Mouse (Mus musculus) brain, embryonic 18.5 days (tissue): ENCODE results near the gene Mthfr.

Experiments
- DNase-seq: peaks from one replicate; pipeline ENCODE4 v3.0.0-alpha.2; 2012; ENCODE audit warnings: low read depth, low spot score

Gene Mthfr

GRCm38 (mm10) chr4:148038600-148039253, at the start of gene Mthfr, which contains the start of gene Clcn6:
Mthfr (plus strand) TSS chr4:148039077.
Clcn6 (minus strand) TSS chr4:148038821.
- peak; percentile 98 for DNase-seq

- no peak for DNase-seq
Measured at GRCm38 (mm10) chr4:147993571-147994095, 45.2 kb upstream of the Mthfr start.

GRCm38 (mm10) chr4:147995311-147995710, 43.6 kb upstream of the Mthfr start:
- DNase-seq, result no peak

DNA sequence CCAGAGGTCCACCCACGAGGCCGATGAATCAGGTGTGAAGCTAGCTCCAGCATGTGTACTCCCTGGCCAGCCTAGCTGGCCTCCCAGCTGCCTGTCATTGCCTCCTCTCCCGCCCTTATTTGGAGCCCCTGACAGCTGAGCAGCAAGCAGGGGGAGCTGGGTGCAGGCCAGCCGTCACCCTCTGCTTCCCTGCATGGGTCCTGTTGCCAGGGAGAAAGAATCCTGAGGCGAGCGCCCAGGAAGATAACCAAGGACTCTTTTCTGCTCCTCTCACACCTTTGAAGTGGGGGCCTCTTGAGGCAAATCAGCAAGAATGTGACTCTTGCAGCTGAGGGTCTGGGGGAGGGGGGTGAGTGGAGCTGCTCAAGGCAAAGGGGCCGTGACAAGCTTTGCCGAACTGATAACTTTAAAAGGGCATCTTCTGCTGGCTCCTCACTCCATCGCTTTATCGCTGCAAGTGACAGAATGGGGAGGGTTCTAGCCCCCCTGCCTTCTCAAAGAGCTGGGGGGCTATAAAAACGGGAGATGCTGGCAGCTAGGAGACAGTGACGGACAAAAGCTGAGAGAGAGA, 38.6 kb upstream of the Mthfr start, which contains the start of gene Nppa:
Nppa (plus strand) TSS at position 521 of the 571 bp plus-strand sequence.
- DNase-seq, result no peak

DNA sequence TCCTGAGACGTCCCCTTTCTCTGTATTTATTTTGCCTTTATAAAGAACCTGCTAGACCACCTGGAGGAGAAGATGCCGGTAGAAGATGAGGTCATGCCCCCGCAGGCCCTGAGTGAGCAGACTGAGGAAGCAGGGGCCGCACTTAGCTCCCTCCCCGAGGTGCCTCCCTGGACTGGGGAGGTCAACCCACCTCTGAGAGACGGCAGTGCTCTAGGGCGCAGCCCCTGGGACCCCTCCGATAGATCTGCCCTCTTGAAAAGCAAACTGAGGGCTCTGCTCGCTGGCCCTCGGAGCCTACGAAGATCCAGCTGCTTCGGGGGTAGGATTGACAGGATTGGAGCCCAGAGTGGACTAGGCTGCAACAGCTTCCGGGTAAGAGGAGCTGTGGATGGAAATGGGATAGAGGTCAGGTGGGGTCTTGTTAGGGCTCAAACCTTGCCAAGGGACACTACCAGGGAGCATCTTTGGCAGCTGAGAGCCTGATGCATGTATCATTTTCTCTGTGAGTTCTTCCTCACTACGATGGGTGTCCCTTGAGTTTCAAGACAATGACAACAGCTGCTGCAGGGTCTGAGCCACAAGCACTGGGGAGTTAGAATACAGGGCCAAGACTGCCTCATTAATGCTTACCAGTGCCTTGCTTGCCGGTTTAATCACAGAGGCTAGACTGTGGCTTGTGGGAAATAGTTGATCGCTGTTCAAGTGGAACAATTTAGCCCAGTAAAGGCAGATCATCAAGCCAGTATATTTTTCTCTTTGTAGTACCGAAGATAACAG, 37.7 kb upstream of the Mthfr start:
- no peak for DNase-seq

GRCm38 (mm10) chr4:148001866-148002265, 37.0 kb upstream of the Mthfr start:
- no peak for DNase-seq

DNA sequence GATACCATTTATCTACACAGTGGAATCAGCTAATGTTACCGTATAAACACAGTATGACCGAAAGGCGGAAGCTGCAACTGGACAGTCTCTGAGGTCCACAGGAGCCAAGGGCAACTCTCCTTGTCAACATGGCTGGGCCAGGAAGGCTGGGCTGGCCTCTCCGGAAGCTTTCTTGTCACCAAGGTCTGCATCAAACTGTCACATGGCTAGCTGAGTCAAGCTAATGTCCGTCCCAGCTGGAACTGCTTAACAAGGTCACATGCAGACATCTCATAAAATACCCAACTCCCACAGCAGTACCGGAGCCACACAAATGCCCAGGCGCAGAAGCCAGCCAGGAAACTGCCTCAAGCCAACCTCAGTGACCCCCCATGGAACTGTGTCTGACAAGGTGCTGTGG, 34.5 kb upstream of the Mthfr start:
- DNase-seq, result no peak

GRCm38 (mm10) chr4:148008412-148008811, 30.5 kb upstream of the Mthfr start:
- DNase-seq, result no peak

DNA sequence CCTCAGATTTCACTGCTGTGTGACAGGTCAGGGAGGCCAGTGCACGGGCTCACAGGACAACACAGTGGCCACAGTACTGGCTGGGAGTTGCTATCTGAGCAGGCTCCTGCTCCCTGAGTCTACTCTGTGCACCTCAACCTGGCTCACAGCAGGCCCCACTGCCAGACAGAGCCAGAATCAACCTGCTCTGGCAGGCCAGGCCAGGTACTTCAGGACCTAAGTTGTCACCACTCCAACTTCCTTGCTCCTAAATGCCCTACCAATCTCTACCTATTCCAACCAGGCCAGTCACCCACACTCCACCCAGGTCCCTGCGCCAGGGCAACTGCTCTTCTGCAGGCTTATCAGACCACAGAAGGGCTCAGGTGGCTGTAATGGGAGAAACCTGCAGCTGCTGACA, 29.2 kb upstream of the Mthfr start:
- DNase-seq, result no peak

DNA sequence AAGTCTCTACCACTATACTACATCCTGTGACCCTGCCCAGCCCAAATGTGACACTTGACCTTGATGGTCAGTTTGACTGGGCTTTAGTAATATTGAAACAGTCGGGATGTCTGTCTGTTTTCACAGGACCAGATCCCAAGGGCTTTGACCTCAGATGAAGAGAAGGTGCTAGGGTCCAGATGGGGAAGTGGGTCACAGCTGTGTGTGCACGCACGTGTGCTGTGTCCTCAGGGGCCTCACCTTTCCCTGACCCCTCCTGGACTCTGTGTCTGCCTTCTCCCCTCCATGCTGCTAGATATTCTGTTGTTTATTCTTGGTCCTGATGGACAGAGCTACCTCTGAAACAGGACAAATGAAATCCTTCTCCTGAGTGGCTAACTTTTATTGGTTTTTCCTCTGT, 27.5 kb upstream of the Mthfr start:
- DNase-seq, result no peak

DNA sequence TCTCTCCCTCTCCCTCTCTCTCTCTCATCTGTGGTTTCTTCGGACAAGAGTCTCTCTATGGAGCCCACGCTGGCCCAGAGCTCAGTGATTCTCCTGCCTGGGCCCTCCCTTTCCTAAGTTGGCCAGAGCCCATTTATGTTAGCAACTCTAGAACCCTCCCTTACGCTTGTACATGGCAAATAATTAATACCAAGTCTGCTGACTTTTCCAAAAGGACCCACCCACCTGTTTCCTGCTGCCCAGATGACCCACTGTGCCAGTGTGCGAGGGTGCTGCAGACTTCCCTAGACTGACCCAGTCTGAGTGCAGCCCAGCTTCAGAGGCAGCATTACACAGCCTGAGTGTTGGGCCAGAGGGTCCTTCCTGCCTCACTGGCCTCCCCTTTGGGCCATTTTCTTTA, 26.7 kb upstream of the Mthfr start:
- DNase-seq, result no peak

DNA sequence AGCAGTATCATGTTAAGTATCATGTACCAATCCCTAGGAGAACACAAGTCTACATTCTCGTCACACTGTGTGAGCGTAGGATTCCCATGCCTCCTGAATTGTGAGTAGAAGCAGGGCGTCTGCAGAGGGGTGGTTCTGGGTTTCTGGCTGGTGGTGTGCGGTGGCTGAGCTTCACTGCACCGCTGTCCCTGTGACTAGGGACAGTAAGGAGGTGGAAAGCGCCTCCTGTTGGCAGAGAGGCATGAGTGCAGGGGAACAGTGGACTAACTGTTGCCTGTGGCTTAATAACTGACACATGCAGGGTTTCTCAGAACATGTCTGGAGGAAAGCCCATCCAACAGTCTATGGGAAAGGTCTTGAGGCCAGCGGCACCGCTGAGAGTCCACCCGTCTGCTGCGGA, 23.5 kb upstream of the Mthfr start:
- no peak for DNase-seq

- no peak for DNase-seq
Measured at GRCm38 (mm10) chr4:148016981-148017380, 21.9 kb upstream of the Mthfr start.

DNA sequence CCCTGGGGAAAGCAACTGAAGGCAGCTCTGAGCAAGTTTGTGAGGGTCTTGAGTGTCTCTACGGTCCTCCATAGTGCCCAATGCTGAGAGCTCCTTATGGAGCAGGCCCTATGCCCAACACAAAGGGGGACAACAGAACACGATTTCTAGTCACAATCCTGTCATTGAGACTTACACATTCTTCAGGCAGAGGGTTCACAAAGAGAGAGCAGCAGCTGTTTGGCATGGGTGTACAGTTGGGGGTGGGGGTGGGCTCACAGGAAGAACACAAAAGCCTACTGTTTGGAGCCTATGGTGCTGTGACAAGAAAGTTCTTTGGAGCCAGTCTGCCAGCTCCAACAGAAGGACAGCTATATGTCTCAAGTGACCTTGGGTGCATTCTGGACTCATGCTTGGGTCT, 20.5 kb upstream of the Mthfr start:
- no peak for DNase-seq

GRCm38 (mm10) chr4:148024003-148024402, 14.9 kb upstream of the Mthfr start:
- DNase-seq, result no peak

DNA sequence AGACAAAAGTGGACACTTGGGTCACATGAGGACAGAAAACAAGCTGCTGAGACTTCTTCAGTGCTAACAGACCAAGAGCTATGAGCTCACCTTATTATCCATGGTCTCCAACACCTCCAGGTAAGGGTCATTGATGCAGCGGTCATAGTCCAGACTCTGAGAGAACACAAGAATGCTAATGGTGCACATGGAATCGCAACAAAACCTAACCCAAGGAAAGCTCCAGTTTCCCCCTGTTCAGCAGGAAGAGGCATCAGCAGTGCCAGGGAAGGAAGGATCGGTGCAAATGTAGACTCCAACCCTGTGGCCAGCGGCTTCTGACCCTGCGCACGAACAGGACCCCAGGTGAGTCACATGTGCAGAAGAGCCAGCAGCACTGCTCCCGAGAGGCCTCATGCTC, 9.6 kb upstream of the Mthfr start:
- DNase-seq, result no peak

- no peak for DNase-seq
Measured at GRCm38 (mm10) chr4:148030506-148030905, 8.4 kb upstream of the Mthfr start.

GRCm38 (mm10) chr4:148033858-148034410, 4.9 kb upstream of the Mthfr start:
- DNase-seq, result no peak

GRCm38 (mm10) chr4:148035440-148035839, 3.4 kb upstream of the Mthfr start:
- no peak for DNase-seq

DNA sequence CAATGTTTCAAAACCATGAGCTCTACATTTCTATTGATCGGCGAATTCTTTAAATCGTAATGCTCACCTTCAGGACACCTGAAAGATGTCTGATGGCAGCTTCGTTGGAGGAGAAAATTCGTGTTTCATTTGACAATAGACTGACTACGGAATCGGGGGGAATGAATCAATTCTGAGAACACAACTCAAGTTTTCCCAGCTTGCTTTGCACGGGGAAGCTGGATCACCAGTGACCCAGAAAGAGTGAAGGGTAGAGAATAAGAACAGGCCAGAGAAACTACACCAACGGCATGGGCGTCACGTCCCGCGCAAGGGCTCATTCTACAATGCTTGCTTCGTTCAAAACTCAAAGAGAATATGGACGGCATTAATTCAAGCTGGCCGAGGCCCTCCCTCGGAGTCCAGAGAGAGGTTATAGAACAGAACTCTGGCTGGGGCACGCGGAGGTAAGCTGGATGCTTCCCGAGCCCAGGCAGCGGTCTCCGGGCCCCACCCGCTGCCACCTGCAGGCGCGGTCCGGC, 738 bp upstream of the Mthfr start:
- DNase-seq, result no peak

DNA sequence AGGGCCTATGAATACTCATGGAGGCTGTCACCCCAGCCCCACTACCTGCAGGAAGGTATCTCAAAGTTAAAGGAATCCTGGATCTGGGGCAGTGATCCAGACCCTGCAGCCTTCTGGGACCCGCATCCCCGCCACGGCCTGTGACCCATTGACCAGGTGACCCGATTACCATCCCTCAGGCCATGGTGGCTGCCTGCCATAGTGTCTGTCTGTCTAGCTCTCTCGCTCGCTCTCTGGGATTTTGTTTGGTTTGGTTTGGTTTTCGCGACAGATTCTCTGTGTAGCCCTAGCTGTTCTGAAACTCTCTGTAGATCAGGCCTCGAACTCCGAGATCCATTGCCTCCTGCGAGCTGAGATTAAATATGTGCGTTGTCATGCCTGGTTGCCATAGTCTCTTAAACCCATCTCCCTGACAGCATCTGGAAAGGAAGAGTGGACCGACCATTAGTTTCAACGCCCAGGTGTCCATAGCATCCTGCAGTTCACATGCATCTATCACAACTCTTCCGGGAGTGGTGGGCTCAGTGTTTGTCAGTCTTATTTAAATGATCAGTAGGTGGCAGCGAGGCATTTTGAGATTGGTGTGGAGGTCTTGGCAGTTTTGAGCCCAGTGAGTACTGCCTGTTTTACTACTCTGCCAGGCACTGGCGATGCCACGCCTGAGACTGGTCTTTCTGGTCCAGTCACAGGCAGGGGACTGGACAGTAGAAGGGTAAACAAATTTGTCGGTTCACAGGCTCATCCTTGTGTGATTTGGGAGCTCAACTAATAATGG, 564 bp downstream of the Mthfr start:
- DNase-seq, result no peak
